Mouse (Mus musculus) C2C12 (cell line): ENCODE results near the gene Osbpl5.

Source experiments
- CEBPB ChIP-seq: IDR thresholded peaks from one replicate; pipeline ENCODE4 v1.6.1; 2011; ENCODE audit warnings: low read depth, mild to moderate bottlenecking, control low read depth, moderate library complexity
- CTCF ChIP-seq: IDR thresholded peaks from one replicate; pipeline ENCODE4 v1.5.1; 2011; ENCODE audit not compliant: control insufficient read depth, insufficient read depth, insufficient read length
- MAX ChIP-seq: IDR thresholded peaks from one replicate; pipeline ENCODE4 v1.6.1; 2011; ENCODE audit warnings: mild to moderate bottlenecking, control low read depth
- MYOG ChIP-seq: IDR thresholded peaks from one replicate; pipeline ENCODE4 v1.6.1; 2011; ENCODE audit not compliant: control insufficient read depth, insufficient read length; ENCODE audit errors: extremely low read depth

DNA sequence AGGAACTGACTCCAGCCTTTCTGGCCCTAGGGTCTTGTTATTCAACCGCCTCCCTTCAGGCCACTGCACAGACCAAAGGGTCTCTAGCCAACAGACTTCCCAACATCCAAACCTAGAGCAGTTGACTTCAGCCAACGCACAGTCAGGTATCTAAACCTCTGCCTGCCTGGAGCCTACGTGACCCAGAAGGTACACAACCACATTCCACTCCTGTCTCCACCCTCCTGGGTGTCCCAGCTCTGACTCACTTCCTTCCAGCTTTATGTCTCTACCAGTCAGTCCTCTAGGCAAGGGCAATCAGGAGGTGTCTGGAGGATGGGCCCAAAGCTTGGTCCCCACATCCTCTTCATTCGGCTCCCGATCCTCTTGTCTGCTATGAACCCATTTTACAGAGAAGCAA is 65.6 kb downstream of the Osbpl5 start:
- no peak for TF ChIP-seq CTCF
- no peak for TF ChIP-seq MAX
- no peak for TF ChIP-seq MYOG
- TF ChIP-seq CEBPB = no peak
